Mouse (Mus musculus) urinary bladder, postnatal 10 days (tissue): Measurements from ENCODE around the gene H2al1i.
"Not testable (repeated sequence)": the region's sequence is repeated elsewhere in the genome, so short reads cannot be mapped to it uniquely, and the experiment has no call there.

Experiments
- DNase-seq: peaks from one replicate; pipeline ENCODE4 v3.0.0; 2022; ENCODE audit warnings: low spot score

The H2al1i gene

DNA sequence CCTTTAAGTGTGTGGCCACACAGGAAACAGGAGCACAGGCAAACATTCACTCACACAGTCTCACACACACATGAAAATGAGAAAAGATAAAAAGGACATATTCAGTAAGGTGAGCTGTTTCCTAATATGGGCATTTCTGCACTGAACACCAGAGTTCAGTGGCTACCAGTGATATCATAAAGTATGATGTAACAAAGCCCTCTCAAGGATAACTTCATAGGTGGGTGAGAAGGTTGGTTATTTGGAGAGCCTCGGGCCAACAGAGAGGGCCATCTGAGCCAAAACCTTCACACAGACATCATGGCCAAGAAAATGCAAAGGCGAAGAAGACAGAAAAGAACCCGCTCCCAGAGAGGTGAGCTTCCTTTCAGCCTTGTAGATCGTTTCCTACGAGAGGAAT is at the start of gene H2al1i:
H2al1i (plus strand) TSS at position 301 of the 400 bp plus-strand sequence.
- not testable (repeated sequence) for DNase-seq

DNA sequence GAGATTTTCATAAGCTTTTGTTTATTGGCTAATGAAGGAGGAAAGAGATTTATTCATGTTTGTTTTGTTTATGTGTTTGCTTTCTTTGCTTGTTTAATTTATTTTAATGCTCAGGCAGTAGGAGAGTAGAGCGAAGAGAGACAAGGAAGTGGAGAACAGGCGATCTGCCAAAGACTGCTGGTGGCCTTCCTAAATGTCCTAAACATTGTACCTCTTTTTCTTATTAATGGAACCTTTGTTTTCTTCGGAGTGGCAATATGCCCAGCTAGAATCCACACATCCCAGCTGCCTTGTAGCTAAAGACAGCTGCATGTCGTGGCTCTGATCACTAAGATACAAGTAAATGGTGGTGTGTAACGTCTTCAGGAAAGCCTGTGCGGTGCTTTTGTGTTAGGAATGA is 47.4 kb upstream of the H2al1i start:
- DNase-seq: no peak

DNA sequence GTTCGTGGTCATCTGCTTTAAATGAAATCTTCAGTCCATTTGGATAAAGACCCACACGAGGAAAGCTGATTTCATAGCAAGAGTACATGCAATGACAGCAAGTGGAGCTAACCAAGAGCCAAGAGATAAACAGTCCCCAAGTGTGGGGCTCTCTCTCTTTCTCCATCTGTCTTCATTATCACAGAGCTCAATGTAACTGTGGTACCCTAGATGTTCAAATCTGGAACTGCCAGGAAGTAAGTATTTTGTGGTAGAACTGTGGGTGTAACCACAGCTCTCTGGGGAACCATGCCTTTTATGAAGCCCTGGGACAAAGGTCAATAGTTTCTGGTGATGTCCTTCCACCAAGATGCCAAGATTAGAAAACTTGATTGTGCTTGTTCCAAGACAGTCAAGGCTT is 43.7 kb upstream of the H2al1i start:
- no peak for DNase-seq

DNA sequence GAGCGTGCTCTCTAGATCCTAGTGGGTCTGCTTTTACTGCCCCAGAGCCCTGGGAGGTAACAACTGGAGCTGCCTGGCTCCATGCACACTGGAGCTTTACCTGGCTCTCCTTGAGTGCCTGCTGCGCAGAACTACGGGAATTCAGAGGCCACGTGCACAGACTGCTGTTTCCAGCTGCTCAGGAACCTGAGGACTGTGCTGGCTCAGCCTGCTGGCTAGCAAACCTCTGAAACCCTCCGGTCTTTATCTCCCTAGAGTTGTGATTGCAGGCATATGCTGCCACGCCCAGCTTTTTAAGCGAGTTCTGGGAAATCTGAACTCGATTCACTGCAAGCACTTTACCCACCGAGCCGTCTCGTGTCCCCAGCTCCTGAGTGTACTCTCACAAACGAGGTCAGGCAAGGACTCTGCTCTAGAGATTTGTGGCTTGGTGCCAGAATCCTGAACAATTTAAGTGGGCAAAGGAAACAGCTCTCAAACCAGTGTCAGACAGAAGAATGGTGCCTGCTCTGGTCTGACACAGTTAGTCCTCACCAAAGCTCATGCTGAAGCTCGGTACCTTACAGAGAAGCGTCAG is 36.1 kb upstream of the H2al1i start:
- no peak for DNase-seq

DNA sequence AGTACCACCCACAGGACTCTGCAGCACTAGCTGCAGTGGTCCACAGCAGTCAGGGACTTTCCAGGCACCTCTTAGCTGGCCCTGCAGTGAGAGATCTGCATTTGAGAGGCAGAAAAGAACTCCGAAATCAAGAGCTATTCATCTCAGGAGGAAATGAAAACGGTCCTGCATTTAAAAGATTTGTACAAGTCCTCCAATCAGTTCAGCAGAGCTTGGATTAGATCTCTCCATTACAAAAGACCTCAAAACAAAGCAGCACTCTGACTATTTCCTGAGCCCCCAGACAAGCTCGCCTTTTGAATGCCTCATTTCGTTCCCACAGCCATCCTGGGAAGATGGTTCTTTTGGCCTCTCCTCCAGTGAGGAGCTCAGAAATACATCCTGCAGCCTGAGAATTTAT is 35.2 kb upstream of the H2al1i start:
- DNase-seq: no peak

DNA sequence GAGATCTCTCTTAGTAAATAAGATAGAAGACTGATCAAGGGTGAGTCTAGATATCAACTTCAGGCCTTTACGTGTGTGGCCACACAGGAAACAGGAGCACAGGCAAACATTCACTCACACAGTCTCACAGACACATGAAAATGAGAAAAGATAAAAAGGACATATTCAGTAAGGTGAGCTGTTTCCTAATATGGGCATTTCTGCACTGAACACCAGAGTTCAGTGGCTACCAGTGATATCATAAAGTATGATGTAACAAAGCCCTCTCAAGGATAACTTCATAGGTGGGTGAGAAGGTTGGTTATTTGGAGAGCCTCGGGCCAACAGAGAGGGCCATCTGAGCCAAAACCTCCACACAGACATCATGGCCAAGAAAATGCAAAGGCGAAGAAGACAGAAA is 25.5 kb upstream of the H2al1i start, which contains the start of gene H2al1a:
H2al1a (plus strand) TSS at position 301 of the 400 bp plus-strand sequence.
- not testable (repeated sequence) for DNase-seq

DNA sequence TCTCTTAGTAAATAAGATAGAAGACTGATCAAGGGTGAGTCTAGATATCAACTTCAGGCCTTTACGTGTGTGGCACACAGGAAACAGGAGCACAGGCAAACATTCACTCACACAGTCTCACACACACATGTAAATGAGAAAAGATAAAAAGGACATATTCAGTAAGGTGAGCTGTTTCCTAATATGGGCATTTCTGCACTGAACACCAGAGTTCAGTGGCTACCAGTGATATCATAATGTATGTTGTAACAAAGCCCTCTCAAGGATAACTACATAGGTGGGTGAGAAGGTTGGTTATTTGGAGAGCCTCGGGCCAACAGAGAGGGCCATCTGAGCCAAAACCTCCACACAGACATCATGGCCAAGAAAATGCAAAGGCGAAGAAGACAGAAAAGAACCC is 22.3 kb upstream of the H2al1i start, which contains the start of gene H2al1b:
H2al1b (plus strand) TSS at position 301 of the 400 bp plus-strand sequence.
- DNase-seq: not testable (repeated sequence)

DNA sequence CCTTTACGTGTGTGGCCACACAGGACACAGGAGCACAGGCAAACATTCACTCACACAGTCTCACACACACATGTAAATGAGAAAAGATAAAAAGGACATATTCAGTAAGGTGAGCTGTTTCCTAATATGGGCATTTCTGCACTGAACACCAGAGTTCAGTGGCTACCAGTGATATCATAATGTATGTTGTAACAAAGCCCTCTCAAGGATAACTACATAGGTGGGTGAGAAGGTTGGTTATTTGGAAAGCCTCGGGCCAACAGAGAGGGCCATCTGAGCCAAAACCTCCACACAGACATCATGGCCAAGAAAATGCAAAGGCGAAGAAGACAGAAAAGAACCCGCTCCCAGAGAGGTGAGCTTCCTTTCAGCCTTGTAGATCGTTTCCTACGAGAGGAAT is 19.1 kb upstream of the H2al1i start, which contains the start of gene H2al1c:
H2al1c (plus strand) TSS at position 301 of the 400 bp plus-strand sequence.
- DNase-seq: not testable (repeated sequence)

DNA sequence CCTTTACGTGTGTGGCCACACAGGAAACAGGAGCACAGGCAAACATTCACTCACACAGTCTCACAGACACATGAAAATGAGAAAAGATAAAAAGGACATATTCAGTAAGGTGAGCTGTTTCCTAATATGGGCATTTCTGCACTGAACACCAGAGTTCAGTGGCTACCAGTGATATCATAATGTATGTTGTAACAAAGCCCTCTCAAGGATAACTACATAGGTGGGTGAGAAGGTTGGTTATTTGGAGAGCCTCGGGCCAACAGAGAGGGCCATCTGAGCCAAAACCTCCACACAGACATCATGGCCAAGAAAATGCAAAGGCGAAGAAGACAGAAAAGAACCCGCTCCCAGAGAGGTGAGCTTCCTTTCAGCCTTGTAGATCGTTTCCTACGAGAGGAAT is 15.9 kb upstream of the H2al1i start, which contains the start of gene H2al1d:
H2al1d (plus strand) TSS at position 301 of the 400 bp plus-strand sequence.
- DNase-seq: not testable (repeated sequence)

DNA sequence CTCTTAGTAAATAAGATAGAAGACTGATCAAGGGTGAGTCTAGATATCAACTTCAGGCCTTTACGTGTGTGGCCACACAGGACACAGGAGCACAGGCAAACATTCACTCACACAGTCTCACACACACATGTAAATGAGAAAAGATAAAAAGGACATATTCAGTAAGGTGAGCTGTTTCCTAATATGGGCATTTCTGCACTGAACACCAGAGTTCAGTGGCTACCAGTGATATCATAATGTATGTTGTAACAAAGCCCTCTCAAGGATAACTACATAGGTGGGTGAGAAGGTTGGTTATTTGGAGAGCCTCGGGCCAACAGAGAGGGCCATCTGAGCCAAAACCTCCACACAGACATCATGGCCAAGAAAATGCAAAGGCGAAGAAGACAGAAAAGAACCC is 12.8 kb upstream of the H2al1i start, which contains the start of gene H2al1e:
H2al1e (plus strand) TSS at position 301 of the 400 bp plus-strand sequence.
- DNase-seq: not testable (repeated sequence)

DNA sequence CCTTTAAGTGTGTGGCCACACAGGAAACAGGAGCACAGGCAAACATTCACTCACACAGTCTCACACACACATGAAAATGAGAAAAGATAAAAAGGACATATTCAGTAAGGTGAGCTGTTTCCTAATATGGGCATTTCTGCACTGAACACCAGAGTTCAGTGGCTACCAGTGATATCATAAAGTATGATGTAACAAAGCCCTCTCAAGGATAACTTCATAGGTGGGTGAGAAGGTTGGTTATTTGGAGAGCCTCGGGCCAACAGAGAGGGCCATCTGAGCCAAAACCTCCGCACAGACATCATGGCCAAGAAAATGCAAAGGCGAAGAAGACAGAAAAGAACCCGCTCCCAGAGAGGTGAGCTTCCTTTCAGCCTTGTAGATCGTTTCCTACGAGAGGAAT is 9.6 kb upstream of the H2al1i start, which contains the start of gene H2al1f:
H2al1f (plus strand) TSS at position 301 of the 400 bp plus-strand sequence.
- not testable (repeated sequence) for DNase-seq

DNA sequence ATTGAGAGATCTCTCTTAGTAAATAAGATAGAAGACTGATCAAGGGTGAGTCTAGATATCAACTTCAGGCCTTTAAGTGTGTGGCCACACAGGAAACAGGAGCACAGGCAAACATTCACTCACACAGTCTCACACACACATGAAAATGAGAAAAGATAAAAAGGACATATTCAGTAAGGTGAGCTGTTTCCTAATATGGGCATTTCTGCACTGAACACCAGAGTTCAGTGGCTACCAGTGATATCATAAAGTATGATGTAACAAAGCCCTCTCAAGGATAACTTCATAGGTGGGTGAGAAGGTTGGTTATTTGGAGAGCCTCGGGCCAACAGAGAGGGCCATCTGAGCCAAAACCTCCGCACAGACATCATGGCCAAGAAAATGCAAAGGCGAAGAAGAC is 6.5 kb upstream of the H2al1i start, which contains the start of gene H2al1g:
H2al1g (plus strand) TSS at position 301 of the 400 bp plus-strand sequence.
- not testable (repeated sequence) for DNase-seq

DNA sequence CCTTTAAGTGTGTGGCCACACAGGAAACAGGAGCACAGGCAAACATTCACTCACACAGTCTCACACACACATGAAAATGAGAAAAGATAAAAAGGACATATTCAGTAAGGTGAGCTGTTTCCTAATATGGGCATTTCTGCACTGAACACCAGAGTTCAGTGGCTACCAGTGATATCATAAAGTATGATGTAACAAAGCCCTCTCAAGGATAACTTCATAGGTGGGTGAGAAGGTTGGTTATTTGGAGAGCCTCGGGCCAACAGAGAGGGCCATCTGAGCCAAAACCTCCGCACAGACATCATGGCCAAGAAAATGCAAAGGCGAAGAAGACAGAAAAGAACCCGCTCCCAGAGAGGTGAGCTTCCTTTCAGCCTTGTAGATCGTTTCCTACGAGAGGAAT is 3.3 kb upstream of the H2al1i start, which contains the start of gene H2al1h:
H2al1h (plus strand) TSS at position 301 of the 400 bp plus-strand sequence.
- not testable (repeated sequence) for DNase-seq

DNA sequence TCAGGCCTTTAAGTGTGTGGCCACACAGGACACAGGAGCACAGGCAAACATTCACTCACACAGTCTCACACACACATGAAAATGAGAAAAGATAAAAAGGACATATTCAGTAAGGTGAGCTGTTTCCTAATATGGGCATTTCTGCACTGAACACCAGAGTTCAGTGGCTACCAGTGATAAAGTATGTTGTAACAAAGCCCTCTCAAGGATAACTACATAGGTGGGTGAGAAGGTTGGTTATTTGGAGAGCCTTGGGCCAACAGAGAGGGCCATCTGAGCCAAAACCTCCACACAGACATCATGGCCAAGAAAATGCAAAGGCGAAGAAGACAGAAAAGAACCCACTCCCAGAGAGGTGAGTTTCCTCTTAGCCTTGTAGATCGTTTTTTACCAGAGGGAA is 3.1 kb downstream of the H2al1i start, which contains the start of gene H2al1j:
H2al1j (plus strand) TSS at position 301 of the 400 bp plus-strand sequence.
- not testable (repeated sequence) for DNase-seq

DNA sequence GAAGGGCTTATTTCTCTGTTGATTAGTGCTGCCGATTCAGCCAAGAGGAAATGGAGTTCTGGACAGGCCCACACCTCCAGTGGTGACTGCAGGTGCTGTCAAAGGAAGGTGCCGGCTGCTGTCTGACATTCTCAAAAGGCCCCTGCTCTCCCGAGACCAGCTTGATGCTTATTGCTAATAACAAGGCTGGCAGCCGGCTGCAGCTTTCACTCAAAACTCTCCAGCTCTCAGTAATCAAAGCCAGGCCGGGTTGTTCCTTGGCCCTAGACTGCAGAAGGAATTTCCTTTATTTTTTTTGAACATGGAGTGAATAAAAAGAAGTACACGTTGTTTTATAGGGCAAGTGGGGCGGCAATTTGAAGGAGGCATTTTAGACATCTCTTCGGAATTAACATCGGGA is 21.3 kb downstream of the H2al1i start:
- DNase-seq: no peak

DNA sequence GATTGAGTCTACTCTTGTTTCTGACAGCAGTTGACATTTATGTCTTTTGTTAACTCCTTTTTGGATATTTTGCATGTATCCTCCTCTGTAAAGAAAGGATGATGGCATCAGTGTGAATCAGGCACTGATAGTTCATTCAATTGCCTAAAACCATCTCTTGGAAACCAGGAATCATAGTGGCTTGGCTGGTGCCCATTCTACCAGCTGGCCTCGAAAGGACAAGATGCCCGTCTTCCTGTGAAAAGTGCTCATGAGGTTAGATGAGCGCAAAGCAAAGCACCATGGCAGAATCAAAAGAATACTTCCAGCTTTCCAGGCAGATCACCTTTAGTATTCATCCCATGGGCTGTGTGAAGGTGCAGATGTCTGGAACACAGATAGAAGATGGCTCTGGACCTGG is 22.3 kb downstream of the H2al1i start:
- no peak for DNase-seq

DNA sequence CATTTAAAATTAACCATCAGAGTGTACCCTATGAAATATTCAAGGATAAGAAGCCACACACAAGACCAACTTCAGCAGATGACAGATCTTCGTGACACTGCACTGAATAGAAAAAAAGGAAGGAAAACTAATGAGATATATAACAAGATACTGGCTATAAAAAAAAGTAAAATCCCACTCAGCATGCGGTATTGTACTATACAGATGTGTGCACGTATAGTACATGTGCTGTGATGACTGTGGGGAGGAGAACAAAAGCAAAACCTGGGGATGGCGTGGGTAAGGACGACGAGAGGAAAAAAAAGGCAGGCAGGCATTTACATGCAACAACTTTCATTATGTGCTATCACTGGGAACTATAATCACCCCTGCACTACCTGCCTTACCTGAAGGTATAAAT is 36.4 kb downstream of the H2al1i start:
- DNase-seq: no peak

DNA sequence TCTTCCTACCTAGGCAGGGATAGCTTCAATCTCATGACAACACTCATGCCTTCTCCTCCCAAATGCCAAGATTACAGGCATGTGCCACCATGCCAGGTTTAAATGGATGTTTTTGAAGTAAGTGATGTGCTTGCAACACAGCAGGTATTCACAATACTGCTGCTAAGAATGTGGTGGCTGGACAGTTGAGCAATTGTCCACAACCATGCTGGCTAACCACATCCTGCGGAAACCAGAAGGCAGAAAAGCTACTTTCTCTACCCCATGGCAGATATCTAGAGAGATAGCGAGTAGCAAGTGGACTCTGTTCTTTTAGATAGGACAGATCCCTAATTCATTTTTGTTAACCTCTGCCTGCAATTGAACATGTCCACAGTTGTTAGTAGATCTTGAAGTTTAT is 36.8 kb downstream of the H2al1i start:
- no peak for DNase-seq

DNA sequence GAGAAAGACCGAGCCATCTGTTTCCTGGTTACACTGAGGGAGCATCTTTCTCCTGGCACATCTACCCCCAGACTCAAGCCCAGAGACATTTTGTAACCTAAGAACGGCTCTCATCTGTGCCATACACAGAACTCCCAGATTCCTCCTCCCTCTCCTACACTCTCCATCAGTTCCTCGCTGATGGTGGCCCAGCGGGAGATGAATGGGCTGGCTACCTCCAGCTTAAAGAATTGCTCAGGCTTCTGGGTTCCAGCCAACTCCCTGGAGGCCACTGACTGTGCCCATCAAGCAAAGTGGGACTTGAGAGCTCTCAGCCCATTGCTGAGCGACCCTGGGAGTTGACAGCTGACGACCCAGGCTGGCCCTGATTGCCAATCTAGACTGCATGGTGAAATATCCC is 39.4 kb downstream of the H2al1i start:
- no peak for DNase-seq

DNA sequence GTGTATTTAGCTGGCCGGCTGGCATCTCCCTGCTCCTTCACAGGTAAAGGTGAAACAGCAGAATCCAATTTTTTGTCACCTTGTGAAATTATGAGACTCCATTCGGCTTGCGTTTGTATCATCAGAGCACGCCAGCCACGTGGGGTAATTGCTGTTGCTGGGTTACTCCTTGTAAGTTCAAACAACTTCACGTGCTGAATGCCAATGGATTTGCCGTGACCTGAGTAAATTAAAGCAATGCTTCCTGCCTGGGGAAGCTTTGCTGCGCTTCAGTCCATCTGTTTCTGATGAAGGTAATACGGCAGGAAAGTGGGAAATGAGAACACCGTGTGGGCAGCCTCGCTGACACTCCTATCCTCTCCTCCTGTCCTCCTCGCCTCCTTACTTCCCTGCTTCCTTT is 40.7 kb downstream of the H2al1i start:
- no peak for DNase-seq
